Mouse (Mus musculus): Measurements from ENCODE around the gene Aptx.

Gene Aptx

DNA sequence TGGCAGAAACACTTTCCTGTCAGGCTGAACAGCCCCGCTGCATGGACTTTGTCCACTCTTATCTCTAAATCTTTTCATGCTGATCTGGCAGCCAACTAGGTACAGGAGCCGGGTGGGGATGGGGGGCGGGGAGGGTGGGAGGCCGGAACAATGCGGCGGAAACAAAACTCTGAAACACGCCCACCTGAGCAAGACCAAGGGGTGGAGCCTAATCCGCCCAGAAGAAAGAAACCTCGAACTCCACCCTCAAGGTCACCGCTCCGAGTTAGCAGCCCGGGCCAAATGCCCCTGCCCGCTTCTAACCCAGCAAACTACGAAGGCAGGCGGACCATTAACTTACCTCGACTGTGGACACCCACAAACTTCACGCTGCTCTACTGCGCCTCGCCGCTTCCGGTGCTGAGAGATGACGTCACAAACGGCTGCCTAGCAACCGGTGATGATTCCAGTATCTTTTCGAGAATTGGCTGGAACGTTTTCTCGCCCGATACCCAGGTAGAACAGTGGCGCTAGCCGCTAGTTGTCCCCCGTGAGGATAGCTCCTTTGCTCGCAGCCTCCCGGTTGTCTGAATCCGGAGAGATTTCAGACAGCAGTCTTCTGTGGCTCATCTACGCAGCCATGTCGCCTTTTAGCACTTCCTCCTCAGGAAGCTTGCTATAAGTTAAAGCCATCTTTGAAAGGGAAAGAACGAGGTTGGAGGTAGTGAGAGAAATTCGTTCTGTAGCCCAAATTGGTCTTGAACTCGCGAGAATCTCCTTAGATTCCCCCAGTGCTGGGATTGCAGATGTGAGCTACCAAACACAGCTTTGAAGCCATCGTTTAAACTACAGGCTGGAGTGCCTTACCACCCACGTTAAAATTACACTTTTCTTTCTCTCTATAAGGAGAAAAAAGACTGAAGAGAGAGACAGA lies at the start of gene Aptx:
TSS of gene Aptx (minus strand) at position 398 of the 913 bp plus-strand sequence.
- DNase-seq: peak; percentile 96

- DNase-seq: no peak
These were observed 32.4 kb upstream of the Aptx start for GRCm38 (mm10) chr4:40735351-40735750.

DNA sequence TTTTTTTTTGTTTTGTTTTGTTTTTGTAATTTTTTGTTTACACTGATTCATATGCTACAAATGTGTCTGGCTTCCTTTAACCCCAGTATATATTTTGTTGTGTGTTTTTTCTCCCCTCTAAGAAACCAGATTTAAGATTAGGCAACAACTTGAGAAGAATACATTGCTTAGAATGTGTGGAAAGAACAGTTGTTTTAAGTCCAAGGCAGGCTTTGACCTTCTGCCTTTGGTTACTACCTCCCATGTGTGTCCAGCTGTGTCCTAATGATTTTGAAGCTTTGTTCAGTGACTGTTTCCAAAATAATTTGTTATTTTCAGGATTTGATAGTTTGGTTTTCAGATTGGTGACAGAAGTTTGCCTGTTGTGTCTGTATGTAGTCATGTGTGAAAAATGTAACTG lies 28.3 kb upstream of the Aptx start:
- no peak for DNase-seq

DNA sequence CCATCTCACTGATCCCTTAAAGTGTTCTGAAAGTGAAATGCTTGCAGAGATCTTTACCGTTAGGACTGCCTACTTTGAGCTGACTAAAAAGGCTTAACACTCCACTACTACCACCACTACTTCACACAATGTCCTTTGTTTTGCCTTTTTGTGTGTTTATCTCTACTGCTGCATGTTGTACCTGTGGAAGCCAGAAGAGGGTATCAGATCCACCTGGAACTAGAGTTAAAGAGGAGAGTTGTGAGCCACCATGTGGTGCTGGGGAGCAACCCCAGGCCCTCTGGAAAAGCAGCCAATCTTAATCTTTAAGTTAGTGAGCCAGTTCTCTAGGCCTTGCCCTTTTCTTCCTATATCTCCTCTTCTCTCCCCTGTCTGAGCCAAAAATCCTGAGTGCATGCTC lies 24.3 kb upstream of the Aptx start:
- DNase-seq: no peak

GRCm38 (mm10) chr4:40725554-40725953 lies 22.6 kb upstream of the Aptx start:
- no peak for DNase-seq

GRCm38 (mm10) chr4:40725141-40725540 lies 22.1 kb upstream of the Aptx start:
- no peak for DNase-seq

- peak; percentile 82 for DNase-seq
These were observed 19.9 kb upstream of the Aptx start for GRCm38 (mm10) chr4:40722687-40723460.

DNA sequence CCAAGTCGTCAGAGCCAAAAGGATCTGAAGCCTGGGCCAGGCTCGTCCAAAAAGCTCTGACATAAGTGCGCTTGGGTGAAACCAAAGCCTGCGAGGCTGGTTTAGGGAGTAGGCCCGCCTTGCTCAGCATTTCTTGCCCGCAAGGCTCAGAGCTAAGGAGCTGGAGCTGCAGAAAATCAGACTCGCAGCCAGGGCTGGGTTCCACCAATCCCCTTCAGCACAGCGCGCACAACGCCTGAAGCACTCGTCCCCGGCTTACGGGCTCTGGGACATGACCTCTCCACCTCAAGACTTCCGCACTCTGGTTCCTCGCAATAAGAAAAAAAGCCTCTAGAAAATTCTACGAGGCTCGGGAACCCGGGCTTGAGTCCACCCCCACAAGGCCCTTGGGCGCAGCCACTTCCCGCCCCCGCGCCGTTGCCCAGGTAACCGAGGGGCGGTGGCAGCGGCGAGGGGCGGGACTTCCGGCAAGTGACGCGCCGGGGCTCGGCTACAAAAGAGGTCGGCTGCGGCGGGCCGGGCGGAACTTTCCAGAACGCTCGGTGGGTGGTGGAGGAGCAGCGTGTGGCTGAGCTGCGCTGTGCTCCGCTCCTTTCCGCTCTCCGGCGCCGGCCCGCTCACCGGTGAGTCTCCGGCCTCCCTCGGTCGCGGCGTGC lies 19.1 kb upstream of the Aptx start, which contains the start of gene Dnaja1:
TSS of gene Dnaja1 (plus strand) at position 140 of the 656 bp plus-strand sequence.
- peak; percentile 97 for DNase-seq

- no peak for DNase-seq
These were observed 17.9 kb upstream of the Aptx start for GRCm38 (mm10) chr4:40720910-40721309.

DNA sequence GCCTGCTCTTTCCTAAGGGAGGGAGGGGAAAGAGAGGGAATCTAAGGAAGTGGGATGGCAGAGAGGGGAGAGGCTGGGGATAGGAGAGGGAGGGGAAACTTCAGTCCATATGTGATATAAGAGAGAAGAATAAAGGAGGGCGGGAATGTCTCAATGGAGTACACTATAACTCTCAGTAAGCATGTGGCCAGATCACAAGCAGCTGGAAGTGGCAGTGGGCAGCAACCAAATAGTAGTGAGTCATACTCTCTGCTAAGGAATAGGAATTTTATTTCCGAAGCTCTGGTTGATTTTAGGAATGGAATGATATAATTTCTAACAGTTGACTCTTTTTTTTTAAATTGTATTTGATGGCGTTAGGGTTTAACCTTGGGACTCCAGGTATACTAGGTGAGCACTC lies 14.1 kb upstream of the Aptx start:
- no peak for DNase-seq

DNA sequence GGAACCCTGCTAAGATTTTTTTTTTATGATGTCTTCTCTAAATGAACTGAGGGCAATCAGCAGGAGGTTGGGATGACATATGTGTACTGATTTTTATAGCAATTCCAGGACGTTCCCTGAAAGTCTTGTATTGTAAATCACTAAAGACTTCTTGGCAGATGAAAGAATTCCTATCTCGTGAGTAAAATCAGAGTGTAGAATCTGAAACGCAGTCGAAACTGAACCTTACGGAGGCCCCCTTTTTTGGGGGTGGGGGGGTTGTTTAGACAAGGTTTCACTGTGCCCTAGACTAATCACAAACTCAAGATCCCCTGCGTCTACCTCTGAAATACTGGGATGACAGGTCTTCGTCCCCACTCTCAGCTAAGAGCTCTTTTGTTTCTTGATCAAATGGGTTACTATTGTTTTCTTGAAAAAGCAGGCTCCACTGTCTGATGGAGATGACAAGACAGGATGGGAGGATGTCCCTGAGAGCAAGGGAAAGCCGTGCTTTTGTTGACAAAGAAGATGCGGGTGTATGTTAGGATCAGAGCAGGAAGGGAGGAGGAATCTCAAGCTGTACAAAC lies 799 bp upstream of the Aptx start:
- no peak for DNase-seq

DNA sequence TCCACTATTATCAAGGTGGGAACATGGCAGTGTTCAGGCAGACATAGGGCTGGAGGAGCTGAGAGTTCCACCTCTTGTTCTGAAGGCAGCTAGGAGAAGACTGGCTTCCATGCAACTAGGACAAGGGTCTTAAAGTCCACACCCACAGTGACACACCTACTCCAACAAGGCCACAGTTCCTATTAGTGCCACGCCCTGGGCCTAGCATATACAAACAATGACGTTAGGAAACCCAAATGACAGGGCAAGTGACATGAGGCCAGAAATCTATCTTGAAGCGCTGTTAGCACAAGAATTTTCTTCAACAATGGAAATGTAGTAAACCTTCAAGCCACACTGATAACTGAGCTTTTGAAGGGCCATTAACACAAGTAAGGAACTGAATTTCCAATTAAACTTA lies 1.2 kb downstream of the Aptx start:
- no peak for DNase-seq

DNA sequence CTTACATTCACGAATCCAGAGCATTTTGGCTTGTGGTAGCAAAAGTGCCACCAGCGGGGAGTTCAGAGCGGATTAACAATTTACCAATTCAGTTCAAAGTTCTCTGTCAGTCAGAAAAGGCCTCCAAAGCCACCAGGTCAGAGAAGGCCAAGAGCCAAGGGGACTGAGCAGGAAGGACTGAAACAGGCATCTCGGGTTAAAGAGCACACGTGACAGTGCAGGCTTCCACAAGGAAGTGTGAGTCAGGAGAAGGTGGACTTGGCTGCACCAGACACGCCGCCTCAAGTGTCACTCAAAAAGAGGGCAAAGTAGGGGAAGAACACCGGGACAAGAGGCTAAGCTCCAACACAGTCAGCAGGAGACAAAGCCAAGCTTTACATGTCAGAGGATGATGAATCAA lies 2.8 kb downstream of the Aptx start:
- no peak for DNase-seq

- no peak for DNase-seq
These were observed 5.9 kb downstream of the Aptx start for GRCm38 (mm10) chr4:40697059-40697458.

DNA sequence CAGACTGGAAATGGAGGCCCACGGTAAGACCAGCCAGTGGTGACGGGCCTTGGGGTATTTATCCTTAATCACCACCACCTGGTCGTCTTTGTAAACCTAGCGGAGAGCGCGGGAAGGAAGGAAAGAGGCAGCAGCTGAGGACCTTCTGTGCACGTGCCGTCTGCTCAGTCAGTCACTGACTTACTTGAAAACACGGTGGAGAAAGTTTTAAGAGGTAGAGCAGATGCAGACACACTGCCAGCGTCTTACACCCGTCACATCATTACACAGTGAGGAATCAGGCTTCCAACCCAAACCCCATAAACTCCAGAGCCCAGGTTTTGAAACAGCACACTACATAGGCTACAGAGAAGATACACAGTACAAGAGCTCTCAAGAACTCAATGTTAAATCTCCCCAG lies 11.9 kb downstream of the Aptx start:
- no peak for DNase-seq

DNA sequence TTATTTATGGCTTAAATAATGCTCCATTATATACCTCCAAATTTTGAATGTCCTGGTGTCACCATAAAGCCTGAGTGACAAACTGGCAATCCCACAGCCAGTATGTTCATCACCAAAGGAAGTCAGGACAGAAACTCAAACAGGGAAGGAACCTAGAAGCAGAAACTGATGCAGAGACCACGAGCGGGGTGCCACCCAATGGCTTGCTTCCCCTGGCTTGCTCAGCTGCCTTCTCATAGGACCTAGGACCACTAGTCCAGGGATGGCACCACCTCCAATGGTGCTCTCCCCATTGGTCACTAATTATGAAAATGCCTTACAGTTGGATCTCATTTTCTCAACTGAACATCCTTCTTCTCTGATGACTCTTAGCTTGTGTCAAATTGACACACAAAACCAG lies 19.7 kb downstream of the Aptx start:
- no peak for DNase-seq

- no peak for DNase-seq
These were observed 20.6 kb downstream of the Aptx start for GRCm38 (mm10) chr4:40682359-40682758.

- DNase-seq: peak; percentile 77
These were observed 21.1 kb downstream of the Aptx start for GRCm38 (mm10) chr4:40681908-40682307.

DNA sequence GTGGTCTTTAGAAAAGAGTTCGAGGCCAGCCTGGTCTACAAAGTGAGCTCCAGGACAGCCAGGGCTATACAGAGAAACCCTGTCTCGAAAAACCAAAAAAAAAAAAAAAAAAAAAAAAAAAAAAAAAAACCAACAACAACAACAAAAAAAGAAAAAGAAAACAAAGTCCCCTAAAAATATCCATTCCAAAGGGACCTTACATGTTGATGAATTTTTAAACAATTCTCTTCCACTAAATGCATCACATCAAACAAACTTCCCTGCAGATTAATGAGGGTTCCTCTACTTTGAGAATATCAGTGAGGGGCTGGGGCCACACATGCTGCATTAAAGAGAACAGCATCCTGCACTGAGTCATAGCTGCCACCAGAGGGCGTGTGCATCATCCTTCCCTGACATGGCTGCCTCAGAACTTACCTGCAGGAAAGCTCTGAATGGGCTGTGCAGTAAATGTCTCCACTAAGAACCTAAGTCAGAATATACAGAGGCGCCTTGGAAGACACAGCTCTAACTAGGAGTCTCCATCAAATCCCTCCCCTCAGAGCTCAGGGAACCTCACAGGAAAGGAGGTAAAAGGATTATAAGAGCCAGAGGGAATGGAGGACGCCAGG lies 22.6 kb downstream of the Aptx start:
- DNase-seq: peak; percentile 40

- peak; percentile 21 for DNase-seq
These were observed 25.9 kb downstream of the Aptx start for GRCm38 (mm10) chr4:40677132-40677531.

DNA sequence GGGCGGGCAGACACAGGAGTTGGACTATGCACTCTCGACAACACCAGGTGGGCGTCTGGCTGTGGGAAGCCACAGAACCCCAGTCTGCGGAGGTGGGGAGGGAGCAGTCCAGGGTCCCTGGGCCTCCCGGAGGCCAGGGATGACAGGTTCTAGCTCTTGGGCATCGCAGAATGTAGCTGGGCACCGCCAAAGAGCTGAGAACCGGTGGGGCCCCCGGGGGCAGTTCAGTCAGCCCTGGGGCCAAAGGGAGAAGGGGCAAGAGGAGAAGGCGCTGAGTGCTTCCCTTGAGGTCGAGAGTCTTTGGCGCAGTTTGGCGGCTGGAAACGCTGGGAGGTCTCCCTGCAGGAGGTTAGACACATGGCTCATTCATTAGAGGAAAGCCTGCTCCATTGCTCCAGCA lies 26.7 kb downstream of the Aptx start:
- DNase-seq: no peak

DNA sequence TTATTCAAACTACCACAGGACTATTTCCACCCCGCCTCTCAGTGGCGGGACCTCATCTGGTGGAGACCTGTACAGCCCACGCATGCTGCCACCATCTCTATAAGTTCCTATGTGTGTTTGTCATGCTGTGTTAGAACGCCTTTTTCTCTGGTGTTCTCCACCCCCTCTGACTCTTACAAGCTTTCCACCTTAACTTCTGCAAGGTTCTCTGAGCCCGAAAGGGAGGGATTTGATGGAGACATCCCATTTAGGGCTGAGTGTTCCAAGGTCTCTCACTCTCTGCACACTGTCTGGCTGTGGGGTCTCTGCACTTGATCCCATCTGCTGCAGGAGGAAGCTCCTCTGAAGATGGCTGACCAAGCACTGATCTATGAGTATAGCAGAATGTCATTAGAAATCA lies 29.5 kb downstream of the Aptx start:
- no peak for DNase-seq

Data from right cerebral cortex, adult 18-20 months (tissue).